Mouse (Mus musculus): ENCODE results near the gene Fcgr1. TPM values are rescaled to one million over a fixed set of nuclear protein-coding genes. Genes with fewer than 3 reads are reported as not detected.
"Not testable (repeated sequence)": the region's sequence is repeated elsewhere in the genome, so short reads cannot be mapped to it uniquely, and the experiment has no call there.

Fcgr1 gene
- total RNA-seq, 2 experiments from 2014 or later, result 0.84 to 0.88 TPM

GRCm38 (mm10) chr3:96248141-96249033 is 45.4 kb downstream of the Fcgr1 start:
- no peak for DNase-seq

GRCm38 (mm10) chr3:96247356-96248140 is 46.2 kb downstream of the Fcgr1 start:
- DNase-seq, result no peak

- not testable (repeated sequence) for DNase-seq
Observed at GRCm38 (mm10) chr3:96246427-96246856, 47.3 kb downstream of the Fcgr1 start, which contains the start of gene Hist2h3c1. Hist2h3c1 (plus strand) TSS chr3:96246685.

GRCm38 (mm10) chr3:96246018-96246417 is 47.8 kb downstream of the Fcgr1 start:
- DNase-seq, result not testable (repeated sequence)

GRCm38 (mm10) chr3:96245003-96245886 is 48.5 kb downstream of the Fcgr1 start, which contains the start of gene Hist2h2aa1:
Hist2h2aa1 (plus strand) TSS chr3:96245497.
- DNase-seq, result peak; percentile 88

- DNase-seq, result no peak
Observed at GRCm38 (mm10) chr3:96243921-96244572, 49.7 kb downstream of the Fcgr1 start.

- no peak for DNase-seq
Observed at GRCm38 (mm10) chr3:96240799-96241197, 53.0 kb downstream of the Fcgr1 start.

- DNase-seq, result peak; percentile 96
Observed at GRCm38 (mm10) chr3:96239949-96240798, 53.6 kb downstream of the Fcgr1 start, which contains the start of gene Hist2h2aa2. Hist2h2aa2 (minus strand) TSS chr3:96240276.

- peak; percentile 65 for DNase-seq
Observed at GRCm38 (mm10) chr3:96238954-96239793, 54.6 kb downstream of the Fcgr1 start, which contains the start of gene Hist2h3c2. Hist2h3c2 (minus strand) TSS chr3:96239127.

- no peak for DNase-seq
Observed at GRCm38 (mm10) chr3:96237904-96238511, 55.8 kb downstream of the Fcgr1 start.

- DNase-seq, result no peak
Observed at GRCm38 (mm10) chr3:96237335-96237903, 56.4 kb downstream of the Fcgr1 start.

- DNase-seq, result no peak
Observed at GRCm38 (mm10) chr3:96236834-96237334, 56.9 kb downstream of the Fcgr1 start.

- DNase-seq, result no peak
Observed at GRCm38 (mm10) chr3:96235836-96236235, 57.9 kb downstream of the Fcgr1 start.

- DNase-seq, result no peak
Observed at GRCm38 (mm10) chr3:96234914-96235313, 58.9 kb downstream of the Fcgr1 start.
